Mouse (Mus musculus) limb, embryonic 10.5 days (tissue): ENCODE data around the gene Ttll9. TPM values are rescaled to one million over a fixed set of nuclear protein-coding genes. Genes with fewer than 3 reads are reported as not detected.

Experiments
- DNase-seq: peaks from one replicate; pipeline ENCODE4 v3.0.0-alpha.2; 2017; ENCODE audit warnings: low spot score
- H3K27ac ChIP-seq: fragments of 300-500 bp; sonication (generic); 2 replicates; pipeline ENCODE4 v1.5.1; 2016; ENCODE audit warnings: mild to moderate bottlenecking
- H3K27me3 ChIP-seq: fragments of 300-500 bp; sonication (generic); 2 replicates; pipeline ENCODE4 v1.6.1; 2016; ENCODE audit warnings: low read depth, mild to moderate bottlenecking; ENCODE audit not compliant: poor library complexity, severe bottlenecking
- H3K36me3 ChIP-seq: fragments of 300-500 bp; sonication (generic); 2 replicates; pipeline ENCODE4 v1.6.1; 2016; ENCODE audit warnings: mild to moderate bottlenecking, moderate library complexity
- H3K4me1 ChIP-seq: fragments of 300-500 bp; sonication (generic); 2 replicates; pipeline ENCODE4 v1.6.1; 2016
- H3K4me3 ChIP-seq: fragments of 300-500 bp; sonication (generic); 2 replicates; pipeline ENCODE4 v1.5.1; 2016; ENCODE audit warnings: mild to moderate bottlenecking, moderate library complexity
- H3K9me3 ChIP-seq: fragments of 300-500 bp; sonication (generic); replicated peaks from 2 replicates; pipeline ENCODE4 v1.6.1; 2016; ENCODE audit warnings: mild to moderate bottlenecking
- WGBS: fragments of 180-500 bp; shearing (Covaris S2); methylation state at CpG from one replicate; pipeline ENCODE4 v1.1.7; 2016; 5-methylcytosine and 5-hydroxymethylcytosine counted together
- polyA plus RNA-seq: library from polyadenylated mRNA; unstranded; fragments of >200 nt; fragmentation: Nextera tagmentation; extraction: Ambion mirVana; gene quantifications from 2 replicates; pipeline ENCODE4 v1.2.1, GENCODE M21; 2016

The Ttll9 gene
- polyA plus RNA-seq, 1 experiment from 2014 or later, result 1.7 TPM

GRCm38 (mm10) chr2:153051537-153051936 is 89.3 kb downstream of the Ttll9 start:
- peaks cover 6% of the 10 kb centered on the region for H3K4me1 ChIP-seq
- 88% methylated on average over 9 of the region's 9 CpGs for WGBS
- H3K4me3 ChIP-seq, result no peak overlapping the region
- no peaks in the 10 kb centered on the region for H3K9me3 ChIP-seq
- no peaks in the 10 kb centered on the region for H3K36me3 ChIP-seq
- no peak overlapping the region for H3K27ac ChIP-seq
- peaks cover 66% of the 10 kb centered on the region for H3K27me3 ChIP-seq
- DNase-seq, result no peak

DNA sequence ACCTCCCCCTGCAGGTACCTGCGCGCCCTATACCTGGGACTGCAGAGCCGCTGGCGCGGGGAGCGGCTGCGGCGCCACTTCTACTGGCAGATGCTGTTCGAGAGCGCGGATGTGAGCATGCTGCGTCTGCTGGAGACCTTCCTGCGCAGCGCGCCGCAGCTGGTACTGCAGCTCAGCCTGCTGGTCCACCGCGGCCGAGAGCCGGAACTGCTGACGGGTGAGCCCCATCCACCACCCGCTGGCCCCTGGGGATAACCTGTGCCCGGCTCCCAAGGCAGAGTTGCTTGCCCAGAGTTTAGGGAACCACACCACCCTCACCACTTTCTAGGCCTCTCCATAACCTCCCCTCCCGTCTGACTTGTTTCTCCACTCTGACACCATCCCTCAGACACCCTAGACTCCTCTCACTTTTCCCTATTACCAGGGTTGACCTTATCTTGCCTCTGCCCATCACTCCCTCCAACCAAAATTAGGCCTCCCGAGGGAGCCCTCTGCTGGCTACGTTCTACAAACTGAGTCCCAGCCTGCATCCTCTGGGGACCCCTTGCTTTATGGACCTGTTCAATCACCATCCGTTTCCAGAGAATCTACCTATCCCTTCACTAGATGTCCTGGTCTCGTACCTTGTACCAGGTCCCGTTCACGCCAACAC is 90.5 kb downstream of the Ttll9 start:
- Histone ChIP-seq H3K36me3 (no peaks in the 10 kb centered on the region), H3K4me3 (peak overlapping the region; percentile 31), H3K4me1 (peaks cover 6% of the 10 kb centered on the region), H3K9me3 (no peaks in the 10 kb centered on the region), H3K27ac (no peak overlapping the region), H3K27me3 (peaks cover 66% of the 10 kb centered on the region)
- 8% methylated on average over 30 of the region's 30 CpGs for WGBS
- no peak for DNase-seq

- H3K4me1 ChIP-seq, result peaks cover 6% of the 10 kb centered on the region
- H3K27me3 ChIP-seq, result peaks cover 70% of the 10 kb centered on the region
- WGBS, result 87% methylated on average over 8 of the region's 8 CpGs
Observed at GRCm38 (mm10) chr2:153053896-153054295, 91.6 kb downstream of the Ttll9 start.

GRCm38 (mm10) chr2:153055270-153055920 is 93.1 kb downstream of the Ttll9 start:
- Histone ChIP-seq H3K27me3 (peaks cover 59% of the 10 kb centered on the region), H3K4me3 (no peak overlapping the region), H3K9me3 (no peaks in the 10 kb centered on the region), H3K4me1 (peaks cover 6% of the 10 kb centered on the region), H3K27ac (no peak overlapping the region), H3K36me3 (no peaks in the 10 kb centered on the region)
- 58% methylated on average over 6 of the region's 6 CpGs for WGBS
- no peak for DNase-seq

More at GRCm38 (mm10) chr2:153053896-153054295, 91.6 kb downstream of the Ttll9 start:
- no peak overlapping the region for H3K27ac ChIP-seq
- H3K36me3 ChIP-seq, result no peaks in the 10 kb centered on the region
- no peak for DNase-seq
- H3K4me3 ChIP-seq, result no peak overlapping the region
- no peaks in the 10 kb centered on the region for H3K9me3 ChIP-seq

Other genes starting within 250 kb of the Ttll9 start
- gene Id1, start 226.2 kb upstream of the Ttll9 start, polyA plus RNA-seq, result 132 and 178 TPM in 2 replicates
- 11.2 and 18.4 TPM in 2 replicates for gene Cox4i2, start 208.3 kb upstream of the Ttll9 start, polyA plus RNA-seq
- gene Bcl2l1, start 130.8 kb upstream of the Ttll9 start, polyA plus RNA-seq, result 90.1 and 103 TPM in 2 replicates
- 141 and 147 TPM in 2 replicates for gene Tpx2, start 114.5 kb upstream of the Ttll9 start, polyA plus RNA-seq
- gene Mylk2, start 51.1 kb upstream of the Ttll9 start, polyA plus RNA-seq, result not detected in 2 replicates
- 0.26 and 0.64 TPM in 2 replicates for gene Foxs1, start 29.3 kb upstream of the Ttll9 start, polyA plus RNA-seq
- 0.58 and 0.68 TPM in 2 replicates for gene Dusp15, start 10.8 kb upstream of the Ttll9 start, polyA plus RNA-seq
- gene Pdrg1, start 52.9 kb downstream of the Ttll9 start, polyA plus RNA-seq, result 82.6 and 92.5 TPM in 2 replicates
- not detected in 2 replicates for gene Xkr7, start 69.4 kb downstream of the Ttll9 start, polyA plus RNA-seq
- 1.5 and 1.7 TPM in 2 replicates for gene Ccm2l, start 103.5 kb downstream of the Ttll9 start, polyA plus RNA-seq
- 0.88 and 1.1 TPM in 2 replicates for gene Hck, start 146.0 kb downstream of the Ttll9 start, polyA plus RNA-seq
- gene Tm9sf4, start 198.8 kb downstream of the Ttll9 start, polyA plus RNA-seq, result 66.5 and 84.3 TPM in 2 replicates